Mouse (Mus musculus) layer of hippocampus, adult 9-10 months (tissue): ENCODE results near the gene Morc1.

Experiments used
- DNase-seq: peaks from one replicate; pipeline ENCODE4 v3.0.0; 2022; ENCODE audit warnings: low spot score

Morc1 gene

DNA sequence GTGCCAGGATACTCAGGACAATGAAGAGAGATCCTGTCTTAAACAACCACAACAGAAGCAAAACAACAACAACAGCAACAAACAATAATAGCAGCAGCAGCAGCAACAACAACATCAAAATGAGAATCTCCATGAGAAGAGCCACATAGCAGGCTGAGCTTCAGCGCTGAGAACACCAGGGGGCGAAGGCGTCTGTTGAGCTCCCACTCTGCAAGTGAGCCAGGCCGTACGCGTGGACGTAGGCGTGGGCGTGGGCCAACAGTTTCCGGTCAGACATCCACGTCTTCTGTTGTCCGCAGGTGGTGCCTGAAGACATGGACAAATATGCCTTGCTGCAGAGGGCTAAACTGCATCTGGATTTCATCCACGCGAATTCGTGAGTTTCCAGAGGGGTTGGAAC is at the start of gene Morc1:
Gene Morc1 (plus strand): TSS at position 211 of the 400 bp plus-strand sequence.
- DNase-seq = no peak

DNA sequence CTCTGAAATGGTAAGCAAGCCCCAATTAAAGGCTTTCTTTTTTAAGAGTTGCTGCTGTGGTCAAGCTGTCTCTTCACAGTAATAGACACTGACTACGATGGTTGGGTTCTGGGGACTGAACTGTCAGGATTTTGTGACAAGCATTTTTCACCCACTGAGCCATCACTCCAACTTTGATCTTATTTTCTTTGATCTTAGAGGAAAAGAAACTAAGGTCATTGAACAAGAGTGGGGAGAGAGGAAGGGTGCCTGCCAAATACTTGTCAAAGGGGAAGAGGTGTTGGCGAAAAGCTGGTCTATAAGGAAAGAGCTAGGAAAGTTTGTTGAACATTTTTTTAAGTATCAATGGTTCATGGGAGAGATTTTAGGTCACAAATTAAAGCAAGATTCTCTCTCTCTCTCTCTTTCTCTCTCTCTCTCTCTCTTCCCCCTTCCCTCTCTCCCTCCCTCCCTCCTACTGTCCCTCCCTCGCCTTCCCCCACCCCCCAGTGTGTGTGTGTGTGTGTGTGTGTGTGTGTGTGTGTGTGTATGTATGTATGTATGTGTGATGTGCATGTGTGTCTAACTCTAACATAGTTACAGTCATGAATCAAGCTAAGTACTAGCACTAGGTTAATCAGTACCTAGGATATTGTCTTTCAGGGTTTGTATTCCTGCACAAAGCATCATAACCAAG is 47.3 kb upstream of the Morc1 start:
- DNase-seq = no peak

DNA sequence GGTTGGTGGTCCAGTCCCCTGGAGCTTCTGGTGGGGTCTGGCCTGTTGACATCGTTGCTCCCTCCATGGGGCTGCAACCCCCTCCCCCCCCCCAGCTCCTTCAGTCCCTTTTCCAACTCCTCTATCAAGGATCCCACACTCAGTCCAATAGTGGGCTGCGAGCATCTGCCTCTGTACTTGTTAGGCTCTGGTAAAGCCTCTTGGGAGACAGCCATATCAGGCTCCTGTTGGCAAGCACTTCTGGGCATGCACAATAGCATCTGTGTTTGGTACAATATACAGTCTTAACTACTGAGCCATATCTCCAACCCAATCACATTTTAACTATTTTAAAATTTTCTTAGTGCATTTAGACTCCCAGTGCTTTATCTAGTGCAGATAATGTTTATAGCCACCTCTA is 44.1 kb upstream of the Morc1 start:
- peak; percentile 45 for DNase-seq

DNA sequence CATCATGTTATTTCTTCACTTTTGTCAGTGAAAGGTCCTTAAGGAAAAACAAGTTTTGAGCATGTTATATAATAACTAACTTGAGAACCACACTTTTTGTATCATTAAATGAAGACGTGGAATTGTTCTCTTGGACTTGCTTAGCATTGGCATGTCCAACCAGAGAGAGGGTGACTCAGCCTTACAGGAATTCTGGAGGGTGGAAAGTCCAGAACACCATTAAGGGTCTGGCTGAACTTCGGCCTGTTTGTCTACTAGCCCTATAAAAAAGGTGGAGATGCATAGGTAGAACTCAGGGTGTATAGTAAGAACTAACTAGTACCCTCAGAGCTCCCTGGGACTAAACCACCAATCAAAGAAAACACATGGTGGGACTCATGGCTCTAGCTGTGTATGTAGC is 35.8 kb upstream of the Morc1 start:
- DNase-seq = no peak

DNA sequence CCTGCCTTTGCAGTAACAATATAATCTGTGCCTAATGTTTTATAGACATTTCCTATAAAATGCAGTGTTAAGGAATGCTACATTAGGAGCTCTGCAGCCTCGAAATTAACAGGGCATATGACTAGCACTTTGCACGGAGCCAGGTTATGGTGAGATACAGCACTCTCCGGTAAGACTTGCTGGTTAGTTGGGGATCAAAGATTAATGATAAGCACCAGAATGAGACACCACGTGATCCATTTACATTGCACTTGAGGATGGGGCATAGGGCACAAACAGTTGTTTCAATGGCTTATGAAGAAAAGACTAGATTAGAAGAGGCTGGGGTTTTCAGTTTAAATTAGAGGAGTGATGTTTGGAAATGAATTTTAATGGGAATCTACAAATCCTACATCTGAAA is 28.1 kb upstream of the Morc1 start:
- DNase-seq = no peak

DNA sequence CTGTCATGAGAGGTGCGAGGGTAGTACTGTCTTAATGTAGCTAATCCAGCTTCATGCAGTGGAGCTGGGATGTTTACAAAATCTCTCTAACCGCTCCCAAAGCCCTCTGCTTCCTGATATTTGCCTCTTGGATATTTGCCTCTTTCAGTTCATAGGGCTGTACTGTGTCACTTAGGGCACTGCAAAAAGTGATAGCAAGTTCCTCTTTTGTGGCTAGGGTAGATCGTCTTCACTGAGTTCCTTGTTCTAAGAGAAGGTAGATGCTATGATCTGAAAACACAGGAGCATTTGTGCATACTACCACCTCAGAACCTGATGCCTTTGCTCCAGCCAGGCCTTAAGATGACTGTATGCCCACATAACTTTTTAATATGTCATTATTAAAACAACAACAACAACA is 27.6 kb upstream of the Morc1 start:
- no peak for DNase-seq

DNA sequence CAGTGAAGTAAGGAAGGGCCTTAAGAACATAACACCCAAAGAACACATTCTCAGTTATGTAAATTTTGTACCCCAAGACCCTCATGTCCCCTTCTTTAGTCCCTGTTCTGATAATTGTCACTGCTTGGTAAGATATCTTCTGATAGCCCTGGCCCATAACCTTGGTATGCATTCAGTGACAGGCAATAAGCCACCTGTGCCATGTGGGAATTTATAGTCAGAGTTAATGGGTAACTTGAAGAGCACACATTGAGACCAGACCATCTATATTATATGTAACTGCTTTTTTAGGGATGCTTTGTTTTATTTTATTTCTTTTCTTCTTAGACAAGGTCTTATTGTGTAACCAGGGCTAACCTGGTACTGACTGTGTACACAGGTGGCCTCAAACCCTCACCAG is 27.0 kb upstream of the Morc1 start:
- DNase-seq = no peak

DNA sequence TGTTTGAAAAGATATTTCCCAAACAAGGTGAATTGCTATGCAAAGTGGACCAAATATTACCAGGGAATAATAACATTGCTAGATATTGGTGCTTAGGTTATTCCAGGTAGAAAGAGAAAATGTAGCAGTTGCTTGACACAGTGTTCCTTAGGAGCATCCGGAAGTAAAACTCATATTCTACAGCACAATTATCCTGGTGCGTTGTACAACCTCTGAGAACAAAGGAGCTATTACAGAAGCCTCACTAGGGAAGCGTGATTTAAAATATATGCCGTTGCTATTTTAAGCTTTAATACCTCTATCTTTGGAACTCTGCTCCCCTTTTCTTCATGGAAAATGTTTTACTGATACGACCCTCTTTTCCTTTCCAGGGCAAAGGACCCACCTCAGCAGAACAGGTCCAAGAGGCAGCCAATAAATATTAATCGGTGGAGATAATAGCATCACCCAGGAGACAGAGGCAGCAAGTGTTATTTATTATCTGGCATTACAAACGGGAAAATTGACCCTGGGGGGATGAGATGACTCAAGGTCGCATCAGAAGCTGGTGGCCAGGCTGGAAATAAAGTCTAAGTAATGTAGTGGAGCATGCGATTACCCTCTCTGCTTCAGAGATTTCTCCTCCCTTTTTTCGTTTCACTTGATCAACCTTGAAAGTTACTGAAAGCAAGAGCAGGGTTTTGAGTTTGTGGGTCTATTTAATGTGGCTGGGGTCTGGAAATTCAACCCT is 25.2 kb upstream of the Morc1 start:
- no peak for DNase-seq

DNA sequence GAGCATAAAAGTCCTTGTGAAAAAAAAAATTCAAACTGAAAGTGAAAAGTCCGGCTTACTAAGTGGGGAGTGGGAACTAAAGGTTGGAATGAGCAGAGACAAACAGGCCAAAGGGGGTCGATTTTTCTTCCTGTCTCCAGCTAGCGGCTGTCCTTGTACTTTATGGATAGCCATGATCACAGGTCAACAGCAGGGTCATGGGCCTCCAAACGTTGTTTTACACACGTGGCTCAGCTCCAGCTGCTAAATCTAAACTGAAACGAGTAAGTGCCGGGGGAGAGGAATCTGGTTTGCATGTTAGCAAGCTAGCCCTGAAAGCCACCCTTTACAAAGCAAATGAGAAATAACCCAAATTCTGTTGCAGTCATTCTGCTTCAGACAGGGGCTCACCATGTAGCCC is 21.5 kb upstream of the Morc1 start:
- DNase-seq = no peak

DNA sequence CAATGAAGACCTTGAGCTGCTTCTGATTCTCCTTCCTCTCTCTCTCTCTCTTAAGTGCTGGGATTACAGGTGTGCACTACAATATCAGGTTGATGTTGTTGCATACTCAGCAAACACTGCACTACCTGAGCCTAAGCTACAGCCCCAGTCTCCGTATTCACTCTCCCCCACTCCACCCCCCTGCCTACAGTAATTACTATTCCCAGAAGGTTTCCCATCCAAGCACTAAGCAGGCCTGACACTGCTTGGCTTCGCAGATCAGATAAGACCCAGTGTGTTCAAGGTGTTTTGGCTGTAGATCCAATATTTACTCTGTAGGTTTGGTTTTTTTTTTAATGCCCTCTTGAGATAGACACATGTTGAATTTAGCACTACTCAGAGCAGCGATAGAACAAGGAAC is 20.9 kb upstream of the Morc1 start:
- no peak for DNase-seq

DNA sequence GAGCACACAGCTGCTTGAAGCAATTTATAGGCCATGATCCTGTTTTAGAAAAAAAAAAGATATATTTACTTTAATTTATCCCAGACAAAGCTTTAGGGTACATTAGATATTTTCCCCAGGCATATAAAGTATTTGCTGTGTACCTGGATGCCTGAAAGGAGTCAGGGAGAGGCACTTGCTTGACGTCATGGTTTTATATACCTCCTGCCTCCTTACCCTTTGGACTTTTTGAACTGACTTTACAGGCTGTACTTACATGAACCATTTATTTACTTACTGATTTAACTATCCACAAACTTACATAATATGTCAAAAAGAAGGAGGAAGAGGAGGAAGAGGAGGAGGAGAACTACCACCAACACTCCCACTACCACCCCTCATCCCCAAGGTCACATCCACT is 18.8 kb upstream of the Morc1 start, which contains the start of gene Gm5485:
Gene Gm5485 (minus strand): TSS at position 171 of the 400 bp plus-strand sequence.
- DNase-seq = no peak

DNA sequence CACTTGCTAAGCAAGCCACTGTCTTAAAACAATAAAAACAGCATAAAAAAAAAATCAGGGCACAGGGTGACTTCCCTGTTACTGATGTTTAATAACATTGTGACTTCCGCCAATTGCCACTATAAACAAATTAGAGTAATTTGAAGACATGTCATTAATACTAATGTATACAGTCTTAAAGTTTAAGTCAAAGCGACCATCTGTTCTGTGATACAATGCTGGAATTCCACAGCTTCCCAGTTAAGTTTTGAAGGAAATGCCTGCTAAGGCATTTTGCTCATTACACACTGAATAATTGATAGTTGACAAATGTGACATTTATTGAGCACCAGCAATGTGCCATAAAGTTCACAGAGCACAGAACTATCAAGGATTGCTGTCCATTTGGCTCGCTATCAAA is 12.5 kb upstream of the Morc1 start:
- no peak for DNase-seq

DNA sequence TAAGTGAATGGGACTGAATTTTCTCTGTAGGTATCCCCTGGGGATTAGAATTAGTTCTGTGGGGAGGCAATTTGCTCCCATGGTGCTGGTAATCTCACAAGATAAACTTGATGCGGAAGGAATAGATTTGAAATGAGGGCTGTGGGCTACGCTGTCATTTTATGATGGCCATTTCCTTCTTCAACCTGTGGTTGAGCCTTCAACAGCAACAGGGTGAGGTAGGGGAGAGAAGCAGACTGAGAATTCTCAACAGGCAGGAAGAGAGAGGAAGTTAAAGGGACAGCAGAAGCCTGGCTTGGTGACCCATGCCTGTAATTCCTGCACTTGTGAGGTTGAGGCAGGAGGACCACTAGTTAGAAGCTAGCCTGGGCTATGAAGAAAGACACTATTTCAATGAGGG is 12.0 kb upstream of the Morc1 start:
- DNase-seq = no peak

DNA sequence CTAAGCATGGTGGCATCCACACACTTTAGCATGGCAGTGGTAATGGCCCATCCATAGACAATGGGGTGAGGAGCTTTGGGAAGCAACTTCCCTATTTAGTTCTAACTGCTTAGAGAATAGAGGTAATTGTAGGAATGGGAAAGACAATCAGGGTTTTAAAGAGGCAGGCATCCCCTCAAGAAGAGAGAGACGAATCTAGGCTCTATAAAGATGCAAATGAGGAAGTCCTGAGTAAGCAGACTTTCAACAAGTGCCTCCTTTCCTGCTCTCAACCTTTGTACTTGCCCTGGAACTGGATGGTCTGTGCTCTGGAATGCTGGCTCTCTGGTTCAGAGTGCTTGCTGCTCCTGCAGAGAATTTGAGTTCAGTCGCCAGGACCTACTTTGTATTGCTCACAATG is 8.5 kb upstream of the Morc1 start:
- no peak for DNase-seq

DNA sequence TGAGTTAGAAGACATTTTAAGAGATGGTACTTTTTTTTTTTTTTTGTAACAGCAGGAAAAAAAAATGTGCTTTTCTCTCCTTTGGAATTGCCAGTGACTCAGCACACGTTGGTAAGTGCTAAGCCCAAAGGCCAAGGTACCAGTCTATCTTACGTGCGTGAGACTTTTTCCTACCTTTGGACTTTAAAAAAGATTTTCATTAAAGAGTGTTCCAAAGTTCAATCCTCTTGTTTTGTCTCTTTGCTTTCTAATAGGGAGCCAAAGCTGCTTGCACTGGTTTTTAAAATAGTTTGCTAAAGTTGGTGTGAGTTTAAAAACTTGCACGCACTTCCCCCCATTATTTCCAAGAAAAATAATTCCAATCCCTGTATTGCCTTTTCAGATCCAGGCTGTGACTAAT is 7.0 kb upstream of the Morc1 start:
- no peak for DNase-seq

DNA sequence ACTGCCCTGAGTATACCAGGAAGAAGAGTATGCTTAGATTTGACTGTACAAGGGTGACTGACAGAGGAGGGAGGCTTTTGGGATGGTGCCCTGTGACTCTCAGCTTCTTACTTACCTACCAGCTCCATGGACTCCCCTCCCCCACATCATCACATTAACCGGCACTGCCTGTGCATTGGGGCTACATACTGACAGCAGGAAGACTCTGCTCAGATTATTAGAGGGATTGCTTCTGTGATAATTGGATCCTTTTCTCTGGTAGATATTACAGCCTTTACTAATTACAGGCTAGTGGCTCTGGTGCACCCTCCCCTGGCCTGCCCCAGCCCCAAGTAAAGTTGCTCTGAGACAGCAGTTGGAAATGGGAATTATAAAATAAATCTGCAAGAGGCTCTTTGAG is 1.6 kb upstream of the Morc1 start:
- no peak for DNase-seq

DNA sequence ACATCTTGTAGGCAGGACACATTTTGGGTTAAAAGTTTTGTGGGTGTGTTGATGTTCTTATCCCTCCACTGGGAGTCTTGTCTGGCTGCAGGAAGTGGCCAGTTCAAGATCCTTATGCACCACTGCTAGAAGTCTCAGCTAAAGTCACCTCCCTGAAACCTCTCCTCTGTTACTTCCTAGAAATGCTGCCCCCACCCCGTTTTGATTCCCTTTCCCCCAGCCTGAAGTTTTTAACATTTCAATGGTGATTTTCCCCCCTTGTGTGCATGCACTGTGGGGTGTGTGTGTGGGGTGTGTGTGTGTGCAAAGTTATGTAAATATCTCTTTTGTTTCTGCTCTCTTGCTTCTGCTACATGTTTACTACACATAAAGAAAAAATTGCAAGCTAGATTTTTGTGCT is 4.4 kb downstream of the Morc1 start:
- no peak for DNase-seq

DNA sequence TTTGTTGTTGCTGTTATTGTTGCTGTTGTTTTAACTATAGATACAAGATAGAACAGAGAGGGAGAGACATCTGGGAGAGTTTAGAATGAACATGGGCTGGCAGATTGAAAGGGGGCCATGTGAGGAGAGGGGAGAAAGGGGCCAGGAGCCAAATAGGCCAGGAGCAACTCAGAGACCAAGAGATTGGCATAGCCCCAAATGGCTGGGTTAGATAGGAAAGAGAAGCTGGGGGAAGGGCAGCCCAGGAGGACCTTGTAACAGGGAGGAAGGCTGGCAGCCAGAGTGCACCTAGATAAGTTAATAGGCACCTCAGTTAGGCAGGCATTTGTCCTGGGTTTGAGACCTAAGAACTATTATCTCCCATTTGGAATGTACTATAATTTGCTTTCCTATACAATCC is 6.4 kb downstream of the Morc1 start:
- no peak for DNase-seq

DNA sequence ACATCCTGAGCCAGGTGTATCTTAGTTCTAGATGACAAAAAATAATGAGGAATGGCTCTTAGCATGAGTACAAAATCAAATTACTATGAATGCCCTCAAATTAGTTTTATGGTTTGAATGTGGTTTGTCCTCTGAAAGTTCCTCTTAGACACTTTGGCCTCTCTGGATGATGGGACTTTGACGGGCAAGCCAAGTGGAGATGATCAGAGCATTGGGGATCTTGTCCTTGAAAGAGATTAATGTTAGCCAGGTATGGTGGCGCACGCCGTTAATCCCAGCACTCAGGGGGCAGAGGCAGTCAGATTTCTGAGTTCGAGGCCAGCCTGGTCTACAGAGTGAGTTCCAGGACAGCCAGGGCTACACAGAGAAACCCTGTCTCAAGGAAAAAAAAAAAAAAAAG is 13.6 kb downstream of the Morc1 start:
- no peak for DNase-seq

DNA sequence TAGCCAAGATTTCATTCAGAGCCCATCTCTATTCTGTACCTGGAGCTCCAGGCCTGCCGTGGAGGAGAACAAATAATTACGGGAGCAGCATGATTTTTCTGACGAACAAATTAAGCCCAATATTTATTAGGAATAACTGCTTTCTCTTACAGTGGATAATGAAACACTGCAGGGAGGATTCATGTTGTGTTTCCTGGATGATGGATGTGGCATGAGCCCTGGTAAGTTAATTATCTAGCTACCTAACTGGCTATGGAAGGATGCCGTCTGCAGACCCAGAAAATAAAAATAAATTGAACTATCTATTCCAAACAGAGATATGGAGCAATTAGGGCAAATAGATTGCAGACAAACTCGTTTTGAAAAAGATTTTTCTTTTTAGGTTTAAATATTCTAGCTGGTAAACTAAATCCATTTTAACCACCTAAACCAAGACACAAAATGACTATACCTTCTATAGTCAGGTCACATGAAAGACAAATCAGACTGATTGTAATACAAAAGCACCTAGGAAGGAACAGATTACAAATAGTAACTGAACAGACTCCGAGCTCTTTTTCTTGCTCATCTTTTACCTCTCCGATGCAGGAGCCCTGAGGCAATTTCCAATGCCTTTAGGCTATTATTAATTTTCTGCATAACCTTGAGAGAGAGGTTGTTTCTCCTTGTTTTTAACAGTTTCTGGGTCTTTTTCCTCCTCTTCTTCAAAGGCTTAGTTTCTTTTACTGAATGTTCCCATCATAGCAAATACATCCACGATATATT is 15.3 kb downstream of the Morc1 start:
- DNase-seq = no peak

DNA sequence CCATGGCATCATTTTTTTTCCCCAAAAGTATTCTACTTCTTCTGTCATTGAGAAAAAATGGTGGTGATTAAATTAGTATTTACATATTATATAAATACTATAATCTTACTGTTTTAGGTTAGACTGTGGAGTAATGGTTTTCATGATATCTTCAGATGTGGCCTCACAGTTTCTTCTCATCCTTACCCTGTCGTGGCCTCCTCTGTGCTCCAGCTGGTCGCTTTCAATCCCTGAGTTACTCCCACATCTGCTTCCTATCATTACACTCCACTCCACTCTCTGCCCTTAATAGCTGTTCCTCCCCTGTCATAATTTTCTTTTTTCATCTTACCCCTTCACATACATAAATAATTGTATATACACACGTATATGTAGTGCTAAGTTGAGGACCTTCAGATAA is 22.2 kb downstream of the Morc1 start:
- no peak for DNase-seq

DNA sequence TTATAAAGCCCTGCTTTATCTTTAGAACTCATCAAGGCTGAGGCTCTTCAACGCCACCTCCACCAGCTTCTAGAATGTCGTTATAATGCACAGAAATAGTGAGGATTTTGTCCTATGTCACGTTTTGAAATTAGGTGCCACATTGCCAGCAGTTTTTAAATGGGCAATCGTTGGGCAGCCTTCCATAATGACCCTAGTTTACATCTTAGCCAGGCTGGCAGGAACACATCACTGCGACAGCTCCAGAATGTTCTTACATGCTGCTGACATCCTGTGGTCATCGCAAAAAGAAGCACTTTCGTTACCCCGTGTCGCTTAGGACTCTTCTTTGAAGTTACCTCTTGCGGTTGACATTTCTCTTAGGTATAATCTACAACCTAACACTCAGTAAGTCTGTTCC is 42.4 kb downstream of the Morc1 start:
- no peak for DNase-seq
